Mouse (Mus musculus) hindbrain, embryonic 13.5 days (tissue): Measurements from ENCODE around the gene Tmem132b. TPM values are rescaled to one million over a fixed set of nuclear protein-coding genes. Genes with fewer than 3 reads are reported as not detected.

ENCODE experiments used
- ATAC-seq: fragments of 200-750 bp; cut with Nextera tagmentation; 2 replicates; pipeline ENCODE4 v1.8.0; 2017; ENCODE audit warnings: moderate TSS enrichment; ENCODE audit not compliant: low FRiP score
- H3K27ac ChIP-seq: fragments of 300-500 bp; sonication (generic); 2 replicates; pipeline ENCODE4 v1.5.1; 2015; ENCODE audit warnings: inconsistent platforms, mild to moderate bottlenecking, moderate library complexity
- H3K27me3 ChIP-seq: fragments of 300-500 bp; sonication (generic); 2 replicates; pipeline ENCODE4 v1.6.1; 2015; ENCODE audit warnings: mild to moderate bottlenecking, inconsistent platforms
- H3K36me3 ChIP-seq: fragments of 300-500 bp; sonication (generic); 2 replicates; pipeline ENCODE4 v1.6.1; 2015; ENCODE audit warnings: mild to moderate bottlenecking, inconsistent platforms
- H3K4me1 ChIP-seq: fragments of 300-500 bp; sonication (generic); replicated peaks from 2 replicates; pipeline ENCODE4 v1.6.1; 2015; ENCODE audit warnings: inconsistent platforms
- H3K4me2 ChIP-seq: fragments of 300-500 bp; sonication (generic); 2 replicates; pipeline ENCODE4 v1.6.1; 2015; ENCODE audit warnings: inconsistent platforms, mild to moderate bottlenecking, moderate library complexity
- H3K4me3 ChIP-seq: fragments of 300-500 bp; sonication (generic); 2 replicates; pipeline ENCODE4 v1.5.1; 2015; ENCODE audit warnings: mild to moderate bottlenecking, inconsistent platforms
- H3K9ac ChIP-seq: fragments of 300-500 bp; sonication (generic); 2 replicates; pipeline ENCODE4 v1.6.1; 2015; ENCODE audit warnings: mild to moderate bottlenecking, inconsistent platforms
- H3K9me3 ChIP-seq: fragments of 300-500 bp; sonication (generic); 2 replicates; pipeline ENCODE4 v1.6.1; 2016; ENCODE audit warnings: inconsistent platforms
- WGBS: fragments of 180-500 bp; shearing (Covaris S2); methylation state at CpG from one replicate; pipeline ENCODE4 v1.1.7; 2015; 5-methylcytosine and 5-hydroxymethylcytosine counted together
- polyA plus RNA-seq: library from polyadenylated mRNA; unstranded; fragments of >200 nt; fragmentation: Nextera tagmentation; extraction: Ambion mirVana; gene quantifications from 2 replicates; pipeline ENCODE4 v1.2.1, GENCODE M21; 2015

Tmem132b gene
- polyA plus RNA-seq, 1 experiment from 2014 or later = 3.0 TPM

- Histone ChIP-seq H3K27me3 (no peaks in the 10 kb centered on the region), H3K4me1 (peaks cover 10% of the 10 kb centered on the region), H3K9me3 (no peaks in the 10 kb centered on the region), H3K36me3 (no peaks in the 10 kb centered on the region), H3K27ac (no peak overlapping the region), H3K4me2 (no peak overlapping the region), H3K4me3 (no peak overlapping the region), H3K9ac (no peak overlapping the region)
- no peak for ATAC-seq
- 63% methylated on average over 8 of the region's 8 CpGs for WGBS
Measured at GRCm38 (mm10) chr5:125583836-125584235, 52.3 kb downstream of the Tmem132b start.

GRCm38 (mm10) chr5:125585211-125585610 is 53.6 kb downstream of the Tmem132b start:
- Histone ChIP-seq H3K9me3 (no peaks in the 10 kb centered on the region), H3K4me2 (no peak overlapping the region), H3K4me3 (no peak overlapping the region), H3K36me3 (no peaks in the 10 kb centered on the region), H3K9ac (no peak overlapping the region), H3K27me3 (no peaks in the 10 kb centered on the region), H3K27ac (no peak overlapping the region), H3K4me1 (peaks cover 21% of the 10 kb centered on the region)
- WGBS = 92% methylated on average over 5 of the region's 5 CpGs
- no peak for ATAC-seq

- peak; percentile 33; the same call in 1 of the 2 replicates for ATAC-seq
- H3K9me3 ChIP-seq = no peaks in the 10 kb centered on the region
- no peak overlapping the region for H3K9ac ChIP-seq
- H3K27me3 ChIP-seq = no peaks in the 10 kb centered on the region
- 67% methylated on average over 7 of the region's 7 CpGs for WGBS
- peaks cover 21% of the 10 kb centered on the region for H3K4me1 ChIP-seq
- no peak overlapping the region for H3K4me3 ChIP-seq
- no peaks in the 10 kb centered on the region for H3K36me3 ChIP-seq
- H3K27ac ChIP-seq = 0 out of 2 replicates have a peak overlapping the region, but pooled peaks have one; percentile 12
- H3K4me2 ChIP-seq = no peak overlapping the region
Measured at GRCm38 (mm10) chr5:125588203-125588602, 56.6 kb downstream of the Tmem132b start.

- Histone ChIP-seq H3K4me1 (peaks cover 16% of the 10 kb centered on the region), H3K9me3 (no peaks in the 10 kb centered on the region), H3K4me3 (peak overlapping the region; percentile 42), H3K27me3 (no peaks in the 10 kb centered on the region), H3K9ac (peak overlapping the region; percentile 65), H3K27ac (peak overlapping the region; percentile 60), H3K4me2 (peak overlapping the region; percentile 63), H3K36me3 (no peaks in the 10 kb centered on the region)
- 4% methylated on average over 18 of the region's 18 CpGs for WGBS
- peak; percentile 66 for ATAC-seq
Measured at GRCm38 (mm10) chr5:125588876-125589667, 57.5 kb downstream of the Tmem132b start.

DNA sequence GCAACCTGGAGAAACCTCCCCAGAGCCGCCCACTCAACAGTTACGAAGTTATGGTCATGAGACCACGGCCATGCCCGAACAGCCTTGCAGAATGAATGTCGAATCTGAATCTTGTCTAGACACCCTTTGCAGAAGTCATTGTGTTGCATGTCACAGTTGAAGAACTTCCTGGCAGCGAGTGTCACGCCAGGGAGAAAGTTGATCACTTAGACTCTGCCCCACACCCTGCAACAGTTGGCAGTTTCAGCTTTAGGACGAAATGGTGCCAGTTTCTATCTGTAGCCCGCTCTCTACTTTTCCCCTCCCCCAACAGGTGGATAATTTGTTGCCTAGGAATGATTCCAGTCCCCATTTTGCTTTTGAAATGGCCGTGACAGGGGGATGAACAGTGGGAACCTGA is 66.5 kb downstream of the Tmem132b start:
- no peaks in the 10 kb centered on the region for H3K27me3 ChIP-seq
- no peaks in the 10 kb centered on the region for H3K36me3 ChIP-seq
- WGBS = 86% methylated on average over 10 of the region's 10 CpGs
- H3K9ac ChIP-seq = no peak overlapping the region
- H3K4me2 ChIP-seq = no peak overlapping the region
- H3K4me3 ChIP-seq = no peak overlapping the region
- H3K4me1 ChIP-seq = peaks cover 6% of the 10 kb centered on the region; the same call in 1 of the 2 replicates
- no peaks in the 10 kb centered on the region for H3K9me3 ChIP-seq
- H3K27ac ChIP-seq = no peak overlapping the region
- ATAC-seq = no peak

- ATAC-seq = no peak
- Histone ChIP-seq H3K27ac (no peak overlapping the region), H3K9ac (no peak overlapping the region), H3K36me3 (no peaks in the 10 kb centered on the region), H3K4me1 (peaks cover 6% of the 10 kb centered on the region; the same call in 1 of the 2 replicates), H3K4me2 (no peak overlapping the region), H3K4me3 (no peak overlapping the region), H3K9me3 (no peaks in the 10 kb centered on the region), H3K27me3 (no peaks in the 10 kb centered on the region)
- WGBS = 85% methylated on average over 12 of the region's 12 CpGs
Measured at GRCm38 (mm10) chr5:125607146-125607545, 75.6 kb downstream of the Tmem132b start.

DNA sequence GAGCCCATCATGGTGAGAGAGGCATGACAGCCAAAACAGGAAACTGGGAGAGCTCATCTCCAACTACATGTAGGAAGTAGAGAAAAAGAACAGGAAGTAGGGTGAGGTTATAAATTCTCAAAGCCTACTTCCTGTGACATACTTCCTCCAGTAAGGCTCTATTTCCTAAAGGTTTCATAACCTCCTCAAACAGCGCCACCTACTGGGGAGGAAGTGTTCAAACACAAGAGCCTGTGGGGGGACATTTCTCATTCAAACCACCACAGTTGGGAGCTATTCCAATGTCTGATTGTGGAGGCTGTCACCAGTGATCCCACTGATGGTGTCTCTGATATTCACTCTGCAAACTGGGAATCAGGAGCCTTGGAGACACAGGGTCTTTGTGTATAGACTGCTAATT is 78.4 kb downstream of the Tmem132b start:
- no peak for ATAC-seq
- no peaks in the 10 kb centered on the region for H3K27me3 ChIP-seq
- H3K4me3 ChIP-seq = no peak overlapping the region
- H3K9ac ChIP-seq = no peak overlapping the region
- no peaks in the 10 kb centered on the region for H3K36me3 ChIP-seq
- no peaks in the 10 kb centered on the region for H3K9me3 ChIP-seq
- 62% methylated on average over 1 of the region's 1 CpGs for WGBS
- H3K4me1 ChIP-seq = no peaks in the 10 kb centered on the region
- H3K4me2 ChIP-seq = no peak overlapping the region
- H3K27ac ChIP-seq = no peak overlapping the region

- H3K4me1 ChIP-seq = no peaks in the 10 kb centered on the region
- no peak for ATAC-seq
- H3K4me2 ChIP-seq = no peak overlapping the region
- no peak overlapping the region for H3K9ac ChIP-seq
- no peak overlapping the region for H3K27ac ChIP-seq
- H3K27me3 ChIP-seq = no peaks in the 10 kb centered on the region
- WGBS = 76% methylated on average over 7 of the region's 7 CpGs
- H3K9me3 ChIP-seq = peaks cover 4% of the 10 kb centered on the region; the same call in 1 of the 2 replicates
- H3K4me3 ChIP-seq = no peak overlapping the region
- H3K36me3 ChIP-seq = no peaks in the 10 kb centered on the region
Measured at GRCm38 (mm10) chr5:125612460-125612859, 80.9 kb downstream of the Tmem132b start.

DNA sequence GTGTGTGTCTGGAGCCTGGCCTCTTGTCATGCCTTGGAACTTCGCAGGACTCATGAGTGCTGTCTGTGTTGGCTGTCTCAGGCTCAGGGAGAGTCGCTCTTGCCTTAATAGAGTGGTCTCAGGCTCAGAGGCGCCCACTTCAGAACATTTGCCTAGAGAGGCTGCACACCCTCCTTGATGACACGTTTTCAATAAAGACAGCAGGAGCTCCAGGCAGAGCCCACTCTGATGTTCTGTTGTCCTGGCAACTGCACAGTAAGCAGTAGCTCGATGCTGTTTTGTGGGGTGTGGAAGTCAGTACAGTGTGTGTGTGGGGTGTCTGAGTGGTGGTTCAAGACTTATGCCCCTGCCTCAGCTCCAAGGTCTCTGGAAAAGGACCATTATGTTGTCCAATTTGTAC is 81.6 kb downstream of the Tmem132b start:
- Histone ChIP-seq H3K36me3 (no peaks in the 10 kb centered on the region), H3K27ac (no peak overlapping the region), H3K27me3 (no peaks in the 10 kb centered on the region), H3K4me3 (no peak overlapping the region), H3K4me2 (no peak overlapping the region), H3K9ac (no peak overlapping the region), H3K4me1 (no peaks in the 10 kb centered on the region), H3K9me3 (peaks cover 9% of the 10 kb centered on the region; the same call in 1 of the 2 replicates)
- no peak for ATAC-seq
- 84% methylated on average over 5 of the region's 5 CpGs for WGBS

- no peak for ATAC-seq
- Histone ChIP-seq H3K4me3 (no peak overlapping the region), H3K4me2 (no peak overlapping the region), H3K27ac (no peak overlapping the region), H3K9ac (no peak overlapping the region), H3K9me3 (peaks cover 9% of the 10 kb centered on the region; the same call in 1 of the 2 replicates), H3K36me3 (no peaks in the 10 kb centered on the region), H3K27me3 (no peaks in the 10 kb centered on the region), H3K4me1 (no peaks in the 10 kb centered on the region)
- 48% methylated on average over 2 of the region's 2 CpGs for WGBS
Measured at GRCm38 (mm10) chr5:125614348-125614747, 82.8 kb downstream of the Tmem132b start.

DNA sequence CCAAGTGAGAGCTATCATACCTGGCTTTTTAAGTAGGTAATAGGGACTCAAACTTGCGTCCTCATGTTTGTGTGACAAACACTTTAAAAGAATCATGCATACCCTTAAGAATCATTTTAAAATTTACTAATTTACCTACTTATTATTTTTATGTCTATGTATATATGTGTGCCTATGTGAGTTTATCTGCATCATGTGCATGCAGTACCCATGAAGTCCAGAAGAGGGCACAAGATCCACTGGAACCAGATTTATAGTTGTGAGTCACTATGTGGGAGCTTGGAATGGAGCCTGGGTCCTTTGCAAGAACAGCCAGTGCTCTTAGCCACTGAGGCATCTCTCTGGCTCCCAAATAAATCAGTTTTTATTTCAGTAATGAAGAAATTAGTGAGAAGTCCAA is 85.5 kb downstream of the Tmem132b start:
- 95% methylated on average over 1 of the region's 1 CpGs for WGBS
- H3K4me2 ChIP-seq = no peak overlapping the region
- H3K27ac ChIP-seq = no peak overlapping the region
- H3K9ac ChIP-seq = no peak overlapping the region
- no peaks in the 10 kb centered on the region for H3K36me3 ChIP-seq
- no peak for ATAC-seq
- peaks cover 9% of the 10 kb centered on the region; the same call in 1 of the 2 replicates for H3K9me3 ChIP-seq
- H3K27me3 ChIP-seq = no peaks in the 10 kb centered on the region
- no peaks in the 10 kb centered on the region for H3K4me1 ChIP-seq
- H3K4me3 ChIP-seq = no peak overlapping the region

- no peak overlapping the region for H3K9ac ChIP-seq
Measured at GRCm38 (mm10) chr5:125627816-125628348, 96.3 kb downstream of the Tmem132b start.

GRCm38 (mm10) chr5:125634666-125635065 is 103.1 kb downstream of the Tmem132b start:
- H3K27me3 ChIP-seq = no peaks in the 10 kb centered on the region
- H3K4me2 ChIP-seq = no peak overlapping the region
- H3K9me3 ChIP-seq = no peaks in the 10 kb centered on the region
- no peak for ATAC-seq
- H3K36me3 ChIP-seq = no peaks in the 10 kb centered on the region
- no peak overlapping the region for H3K4me3 ChIP-seq
- H3K27ac ChIP-seq = no peak overlapping the region
- no peaks in the 10 kb centered on the region for H3K4me1 ChIP-seq
- 79% methylated on average over 6 of the region's 6 CpGs for WGBS
- no peak overlapping the region for H3K9ac ChIP-seq

More at GRCm38 (mm10) chr5:125627816-125628348, 96.3 kb downstream of the Tmem132b start:
- Histone ChIP-seq H3K27ac (no peak overlapping the region), H3K9me3 (no peaks in the 10 kb centered on the region), H3K4me3 (no peak overlapping the region), H3K27me3 (no peaks in the 10 kb centered on the region), H3K36me3 (no peaks in the 10 kb centered on the region; the same call in 1 of the 2 replicates), H3K4me2 (no peak overlapping the region), H3K4me1 (0 out of 2 replicates have a peak, but pooled peaks cover 2% of the 10 kb centered on the region)
- WGBS = 87% methylated on average over 9 of the region's 9 CpGs
- ATAC-seq = no peak
